Mouse (Mus musculus): ENCODE measurements at regions not wholly inside any gene's neighbourhood (a gene's known extent, or its start where the extent isn't known, plus 50 kb on each side); places are given as distances from the start of the nearest gene placed in this dataset.

DNA sequence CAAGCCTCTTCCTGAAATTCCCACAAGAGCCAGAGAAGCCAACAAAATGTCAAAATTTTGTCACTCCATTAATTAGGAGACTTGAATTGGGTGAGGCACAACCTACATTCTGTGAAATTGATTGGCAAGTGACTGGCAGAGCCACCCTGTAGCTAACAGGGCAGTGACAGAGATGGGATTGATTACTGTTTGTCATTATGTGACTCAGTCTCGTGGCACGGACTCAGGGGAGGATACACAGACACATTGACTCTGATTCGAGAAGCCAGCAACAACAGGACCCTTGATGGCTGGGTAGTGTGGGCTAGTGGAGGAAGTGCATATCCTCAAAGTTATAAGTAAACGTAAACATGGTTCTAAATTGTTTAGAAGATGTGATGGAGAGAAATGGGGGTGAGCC is 445.8 kb upstream of the Pkn2 start:
- WGBS: 59% methylated on average over 4 of the region's 4 CpGs
- no peak overlapping the region for H3K9ac ChIP-seq (ENCODE audit: low read length)
- H3K27me3 ChIP-seq (ENCODE audit: control insufficient read depth, insufficient read depth, low read length): no peaks in the 10 kb centered on the region
- ATAC-seq (ENCODE audit: insufficient number of reproducible peaks, insufficient read depth, low FRiP score, low read depth): no peak
- no peak overlapping the region for H3K4me2 ChIP-seq (ENCODE audit: low read length)
- H3K36me3 ChIP-seq (ENCODE audit: control insufficient read depth, insufficient read depth, low read length): no peaks in the 10 kb centered on the region
- H3K9me3 ChIP-seq (ENCODE audit: control insufficient read depth, low read length): no peaks in the 10 kb centered on the region
- H3K4me1 ChIP-seq (ENCODE audit: control insufficient read depth in 2 of 2, insufficient read depth in 2 of 2, low read length in 2 of 2): no peaks in the 10 kb centered on the region
- no peak overlapping the region for H3K27ac ChIP-seq (replicated peaks in 1 of 2; ENCODE audit: control insufficient read depth in 1 of 2, insufficient read depth in 1 of 2, low read depth in 2 of 2, low read length in 2 of 2)
- no peak overlapping the region for H3K4me3 ChIP-seq (ENCODE audit: control insufficient read depth in 1 of 2, insufficient read depth in 1 of 2, low read depth in 1 of 2, low read length in 2 of 2)

DNA sequence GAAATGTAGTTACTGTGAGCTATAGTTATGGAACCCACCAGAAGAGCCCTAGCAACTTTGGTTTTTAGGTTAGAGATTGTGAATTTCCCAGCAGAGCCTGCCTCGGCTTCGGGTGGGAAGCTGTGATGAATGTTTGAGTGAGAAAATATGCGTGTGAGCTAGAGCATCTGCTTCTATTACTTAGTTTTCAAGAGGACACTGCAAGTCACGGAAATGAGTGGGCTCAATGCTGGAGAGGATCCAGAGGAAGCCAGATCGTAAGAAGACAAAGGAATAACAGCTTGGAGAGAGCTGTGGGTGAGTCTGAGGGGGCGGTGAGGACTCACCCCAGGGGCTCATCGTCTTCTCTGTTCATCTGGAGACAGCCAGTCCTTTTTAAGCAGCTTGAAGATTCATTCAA is 434.7 kb upstream of the Pkn2 start:
- no peaks in the 10 kb centered on the region for H3K9me3 ChIP-seq (ENCODE audit: control insufficient read depth, low read length)
- H3K4me3 ChIP-seq (ENCODE audit: control insufficient read depth in 1 of 2, insufficient read depth in 1 of 2, low read depth in 1 of 2, low read length in 2 of 2): no peak overlapping the region
- H3K27me3 ChIP-seq (ENCODE audit: control insufficient read depth, insufficient read depth, low read length): no peaks in the 10 kb centered on the region
- no peak overlapping the region for H3K4me2 ChIP-seq (ENCODE audit: low read length)
- no peak for ATAC-seq (ENCODE audit: insufficient number of reproducible peaks, insufficient read depth, low FRiP score, low read depth)
- H3K4me1 ChIP-seq (ENCODE audit: control insufficient read depth in 2 of 2, insufficient read depth in 2 of 2, low read length in 2 of 2): no peaks in the 10 kb centered on the region
- H3K9ac ChIP-seq (ENCODE audit: low read length): no peak overlapping the region
- H3K36me3 ChIP-seq (ENCODE audit: control insufficient read depth, insufficient read depth, low read length): no peaks in the 10 kb centered on the region
- H3K27ac ChIP-seq (replicated peaks in 1 of 2; ENCODE audit: control insufficient read depth in 1 of 2, insufficient read depth in 1 of 2, low read depth in 2 of 2, low read length in 2 of 2): no peak overlapping the region
- 59% methylated on average over 7 of the region's 7 CpGs for WGBS

DNA sequence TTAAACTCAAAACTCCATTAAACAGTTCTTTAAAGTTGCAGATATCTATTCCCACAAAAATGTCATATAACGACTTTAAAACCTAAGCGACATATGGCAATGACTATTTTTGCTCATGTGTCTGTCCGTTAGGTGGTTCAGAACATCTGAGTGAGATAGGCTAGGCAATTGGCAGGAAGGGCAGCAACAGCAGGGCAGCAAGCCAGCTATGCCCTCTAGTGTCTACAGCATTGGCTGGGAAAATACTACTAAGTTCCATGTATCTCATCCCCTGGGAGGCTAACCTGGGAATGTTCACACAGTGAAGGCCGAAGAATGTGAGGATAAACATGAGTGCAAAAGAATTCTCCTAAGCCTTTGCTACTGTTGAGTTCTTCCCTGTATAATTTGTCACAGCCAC is 410.0 kb upstream of the Pkn2 start:
- H3K4me2 ChIP-seq (ENCODE audit: low read length): no peak overlapping the region
- no peak for ATAC-seq (ENCODE audit: insufficient number of reproducible peaks, insufficient read depth, low FRiP score, low read depth)
- H3K9ac ChIP-seq (ENCODE audit: low read length): no peak overlapping the region
- no peak overlapping the region for H3K4me3 ChIP-seq (ENCODE audit: control insufficient read depth in 1 of 2, insufficient read depth in 1 of 2, low read depth in 1 of 2, low read length in 2 of 2)
- no peaks in the 10 kb centered on the region for H3K9me3 ChIP-seq (ENCODE audit: control insufficient read depth, low read length)
- no peak overlapping the region for H3K27ac ChIP-seq (replicated peaks in 1 of 2; ENCODE audit: control insufficient read depth in 1 of 2, insufficient read depth in 1 of 2, low read depth in 2 of 2, low read length in 2 of 2)
- 60% methylated on average over 4 of the region's 4 CpGs for whole genome bisulfite sequencing
- H3K27me3 ChIP-seq (ENCODE audit: control insufficient read depth, insufficient read depth, low read length): no peaks in the 10 kb centered on the region
- H3K4me1 ChIP-seq (ENCODE audit: control insufficient read depth in 2 of 2, insufficient read depth in 2 of 2, low read length in 2 of 2): no peaks in the 10 kb centered on the region
- H3K36me3 ChIP-seq (ENCODE audit: control insufficient read depth, insufficient read depth, low read length): no peaks in the 10 kb centered on the region

DNA sequence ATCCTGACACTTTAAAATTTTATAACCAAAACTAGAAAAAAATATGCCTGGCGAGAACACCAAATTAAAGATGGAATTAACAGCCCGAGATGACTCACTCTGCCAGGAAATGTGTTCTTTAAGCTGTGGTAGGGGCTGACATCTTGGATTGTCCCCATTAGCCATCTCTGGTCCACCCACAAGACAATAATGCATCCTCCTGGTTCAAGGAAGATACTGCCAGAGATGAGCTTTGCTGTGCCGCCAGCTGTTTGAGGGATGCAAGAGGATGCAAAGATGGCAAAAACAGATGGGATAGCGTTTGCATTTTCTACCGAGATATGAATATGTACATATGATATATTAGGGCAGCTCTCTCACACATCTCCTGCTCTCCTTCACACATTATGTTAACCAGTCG is 382.3 kb upstream of the Pkn2 start:
- no peak overlapping the region for H3K9ac ChIP-seq (ENCODE audit: low read length)
- H3K27me3 ChIP-seq (ENCODE audit: control insufficient read depth, insufficient read depth, low read length): no peaks in the 10 kb centered on the region
- no peaks in the 10 kb centered on the region for H3K4me1 ChIP-seq (ENCODE audit: control insufficient read depth in 2 of 2, insufficient read depth in 2 of 2, low read length in 2 of 2)
- no peaks in the 10 kb centered on the region for H3K36me3 ChIP-seq (ENCODE audit: control insufficient read depth, insufficient read depth, low read length)
- 82% methylated on average over 6 of the region's 6 CpGs for WGBS
- ATAC-seq (ENCODE audit: insufficient number of reproducible peaks, insufficient read depth, low FRiP score, low read depth): no peak
- H3K9me3 ChIP-seq (ENCODE audit: control insufficient read depth, low read length): no peaks in the 10 kb centered on the region
- H3K27ac ChIP-seq (replicated peaks in 1 of 2; ENCODE audit: control insufficient read depth in 1 of 2, insufficient read depth in 1 of 2, low read depth in 2 of 2, low read length in 2 of 2): no peak overlapping the region
- H3K4me3 ChIP-seq (ENCODE audit: control insufficient read depth in 1 of 2, insufficient read depth in 1 of 2, low read depth in 1 of 2, low read length in 2 of 2): no peak overlapping the region
- H3K4me2 ChIP-seq (ENCODE audit: low read length): no peak overlapping the region

DNA sequence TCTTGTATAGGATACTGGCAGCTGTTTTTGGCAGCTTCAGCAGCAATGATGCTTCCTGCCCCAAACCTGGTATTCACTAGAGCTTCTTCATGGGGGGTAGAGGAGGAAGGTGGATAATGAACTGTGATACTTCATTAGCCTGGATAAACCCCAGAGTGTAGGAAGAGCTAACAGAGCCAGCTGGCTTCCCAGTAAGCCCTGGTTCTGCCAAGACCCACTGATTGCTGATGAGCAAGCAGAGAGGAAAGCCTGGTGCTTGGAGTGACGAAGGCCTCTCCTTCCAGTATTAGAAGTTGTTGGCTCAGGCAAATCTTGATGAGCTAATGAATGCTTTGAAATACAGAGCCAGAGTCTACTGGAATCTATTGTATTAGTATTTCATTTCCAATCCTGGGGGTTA is 370.8 kb upstream of the Pkn2 start:
- 85% methylated on average over 1 of the region's 1 CpGs for WGBS
- Histone ChIP-seq H3K4me2 (ENCODE audit: low read length) (no peak overlapping the region), H3K36me3 (ENCODE audit: control insufficient read depth, insufficient read depth, low read length) (no peaks in the 10 kb centered on the region), H3K27me3 (ENCODE audit: control insufficient read depth, insufficient read depth, low read length) (no peaks in the 10 kb centered on the region), H3K9me3 (ENCODE audit: control insufficient read depth, low read length) (no peaks in the 10 kb centered on the region), H3K4me3 (ENCODE audit: control insufficient read depth in 1 of 2, insufficient read depth in 1 of 2, low read depth in 1 of 2, low read length in 2 of 2) (no peak overlapping the region), H3K27ac (replicated peaks in 1 of 2; ENCODE audit: control insufficient read depth in 1 of 2, insufficient read depth in 1 of 2, low read depth in 2 of 2, low read length in 2 of 2) (no peak overlapping the region), H3K9ac (ENCODE audit: low read length) (no peak overlapping the region), H3K4me1 (ENCODE audit: control insufficient read depth in 2 of 2, insufficient read depth in 2 of 2, low read length in 2 of 2) (no peaks in the 10 kb centered on the region)
- ATAC-seq (ENCODE audit: insufficient number of reproducible peaks, insufficient read depth, low FRiP score, low read depth): no peak

DNA sequence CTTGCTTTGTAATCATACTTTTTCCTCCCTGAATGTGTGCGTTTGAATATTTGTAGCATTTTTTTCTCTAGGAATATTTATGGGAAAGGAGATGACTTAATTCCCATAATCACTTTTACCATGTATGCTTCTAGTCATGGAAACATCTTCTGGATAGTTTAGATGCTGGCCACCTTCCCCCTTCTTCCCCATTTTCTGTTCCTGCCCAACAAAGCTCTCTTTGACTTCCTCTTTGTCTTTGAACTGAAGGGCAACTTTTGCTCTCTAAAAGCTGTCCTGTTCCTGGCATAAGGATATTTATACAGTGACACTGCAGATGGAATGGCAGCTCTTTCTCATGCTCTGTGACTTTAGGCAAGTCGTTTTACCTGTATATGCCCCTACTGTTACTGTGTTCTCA is 370.2 kb upstream of the Pkn2 start:
- no peak for ATAC-seq (ENCODE audit: insufficient number of reproducible peaks, insufficient read depth, low FRiP score, low read depth)
- Histone ChIP-seq H3K9me3 (ENCODE audit: control insufficient read depth, low read length) (no peaks in the 10 kb centered on the region), H3K4me2 (ENCODE audit: low read length) (no peak overlapping the region), H3K27ac (replicated peaks in 1 of 2; ENCODE audit: control insufficient read depth in 1 of 2, insufficient read depth in 1 of 2, low read depth in 2 of 2, low read length in 2 of 2) (no peak overlapping the region), H3K4me3 (ENCODE audit: control insufficient read depth in 1 of 2, insufficient read depth in 1 of 2, low read depth in 1 of 2, low read length in 2 of 2) (no peak overlapping the region), H3K4me1 (ENCODE audit: control insufficient read depth in 2 of 2, insufficient read depth in 2 of 2, low read length in 2 of 2) (no peaks in the 10 kb centered on the region), H3K9ac (ENCODE audit: low read length) (no peak overlapping the region), H3K27me3 (ENCODE audit: control insufficient read depth, insufficient read depth, low read length) (no peaks in the 10 kb centered on the region), H3K36me3 (ENCODE audit: control insufficient read depth, insufficient read depth, low read length) (no peaks in the 10 kb centered on the region)
- WGBS: 66% methylated on average over 2 of the region's 2 CpGs

DNA sequence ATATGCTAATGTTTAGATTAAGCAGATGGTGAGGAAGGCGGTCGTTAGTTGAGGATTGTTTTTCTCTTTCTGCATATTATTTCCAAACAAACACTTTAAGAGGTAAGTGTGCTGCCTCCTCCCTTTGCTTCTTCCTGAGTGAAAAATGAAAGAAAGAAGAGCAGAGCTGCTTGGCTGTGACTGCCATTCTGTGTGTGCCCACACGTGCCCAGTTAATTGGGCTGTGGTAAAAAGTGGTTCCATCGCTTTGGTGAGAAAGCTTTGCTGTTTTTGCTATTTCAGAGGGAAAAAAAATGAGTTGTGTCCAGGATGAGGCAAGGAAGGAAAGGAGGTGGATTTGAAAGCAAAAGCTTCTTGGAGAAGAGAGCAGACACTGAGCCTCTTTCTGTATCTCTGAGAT is 360.9 kb upstream of the Pkn2 start:
- H3K4me3 ChIP-seq (ENCODE audit: control insufficient read depth in 1 of 2, insufficient read depth in 1 of 2, low read depth in 1 of 2, low read length in 2 of 2): no peak overlapping the region
- H3K4me1 ChIP-seq (ENCODE audit: control insufficient read depth in 2 of 2, insufficient read depth in 2 of 2, low read length in 2 of 2): no peaks in the 10 kb centered on the region
- WGBS: 69% methylated on average over 4 of the region's 4 CpGs
- ATAC-seq (ENCODE audit: insufficient number of reproducible peaks, insufficient read depth, low FRiP score, low read depth): no peak
- no peak overlapping the region for H3K4me2 ChIP-seq (ENCODE audit: low read length)
- H3K9me3 ChIP-seq (ENCODE audit: control insufficient read depth, low read length): no peaks in the 10 kb centered on the region
- no peaks in the 10 kb centered on the region for H3K27me3 ChIP-seq (ENCODE audit: control insufficient read depth, insufficient read depth, low read length)
- no peaks in the 10 kb centered on the region for H3K36me3 ChIP-seq (ENCODE audit: control insufficient read depth, insufficient read depth, low read length)
- no peak overlapping the region for H3K27ac ChIP-seq (replicated peaks in 1 of 2; ENCODE audit: control insufficient read depth in 1 of 2, insufficient read depth in 1 of 2, low read depth in 2 of 2, low read length in 2 of 2)
- H3K9ac ChIP-seq (ENCODE audit: low read length): no peak overlapping the region

DNA sequence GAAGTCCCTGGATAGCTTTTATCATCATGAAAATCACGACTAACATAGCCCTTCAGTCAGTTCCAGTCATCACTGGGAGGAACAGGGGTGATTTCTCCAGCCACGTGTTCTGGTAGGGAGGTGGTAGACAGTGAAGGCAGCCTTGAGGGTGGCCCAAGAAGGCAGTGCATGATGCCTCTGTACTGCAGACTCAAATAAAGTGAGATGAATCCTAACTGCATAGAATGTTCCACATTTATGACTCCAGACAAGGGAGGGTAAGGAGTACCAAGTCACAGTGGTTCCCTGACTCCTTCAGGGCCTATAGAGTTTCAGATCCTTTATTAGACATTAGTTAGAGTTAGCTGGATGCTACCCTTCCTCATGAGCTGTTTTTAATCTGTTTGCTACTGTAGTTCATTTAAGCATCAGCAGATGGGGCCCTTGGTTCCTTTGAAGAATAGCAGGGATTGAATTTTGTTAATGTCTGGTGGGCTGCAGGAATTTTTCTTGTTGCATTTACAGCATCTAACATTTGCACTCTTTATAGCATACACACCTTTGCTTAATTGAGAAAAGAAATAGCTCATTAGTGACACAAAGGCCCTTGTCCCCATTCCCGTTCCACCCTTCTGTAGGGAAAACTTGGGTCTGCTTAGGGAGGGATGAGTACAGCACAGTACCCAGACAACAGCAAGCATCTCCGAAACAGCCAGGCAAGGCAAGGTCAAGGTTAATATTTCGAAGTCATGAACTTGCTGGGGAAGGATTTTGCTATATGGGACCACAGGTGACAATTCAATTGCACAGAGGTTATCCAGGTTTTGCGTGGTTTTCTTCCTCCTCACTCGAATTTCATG is 359.0 kb upstream of the Pkn2 start:
- Histone ChIP-seq H3K4me2 (ENCODE audit: low read length) (no peak overlapping the region), H3K4me3 (ENCODE audit: control insufficient read depth in 1 of 2, insufficient read depth in 1 of 2, low read depth in 1 of 2, low read length in 2 of 2) (no peak overlapping the region), H3K36me3 (ENCODE audit: control insufficient read depth, insufficient read depth, low read length) (no peaks in the 10 kb centered on the region), H3K9ac (ENCODE audit: low read length) (no peak overlapping the region), H3K9me3 (ENCODE audit: control insufficient read depth, low read length) (no peaks in the 10 kb centered on the region), H3K27ac (replicated peaks in 1 of 2; ENCODE audit: control insufficient read depth in 1 of 2, insufficient read depth in 1 of 2, low read depth in 2 of 2, low read length in 2 of 2) (no peak overlapping the region), H3K27me3 (ENCODE audit: control insufficient read depth, insufficient read depth, low read length) (no peaks in the 10 kb centered on the region), H3K4me1 (ENCODE audit: control insufficient read depth in 2 of 2, insufficient read depth in 2 of 2, low read length in 2 of 2) (no peaks in the 10 kb centered on the region)
- ATAC-seq (ENCODE audit: insufficient number of reproducible peaks, insufficient read depth, low FRiP score, low read depth): no peak
- WGBS: 64% methylated on average over 7 of the region's 7 CpGs

Measured in heart, embryonic 14.5 days (tissue).